In genomic region chr3:152305971-152306370, GRCm38 (mm10) we compare ENCODE assay signal across 23 mouse cellular contexts. TPM values are rescaled to one million over a fixed set of nuclear protein-coding genes. Genes with fewer than 3 reads are reported as not detected.
DNase-seq lines count a peak whose midpoint lies in the region; ATAC-seq and TF ChIP-seq lines count a peak whose summit lies in the region.
"Had no signal": no experiment of that assay in that cellular context is flagged by ENCODE, and none has a peak within 500 bp of the region (broad histone marks: within the 10 kb centered on the region; RNA-seq: fewer than 3 reads in every experiment).

No protein-coding gene starts in this region.

- 0 out of 2 replicates have a peak overlapping the region, but pooled peaks have one; percentile 8 for H3K9ac ChIP-seq in heart, adult 2 months (ENCODE audit: low read depth, low read length)
- H3K9ac ChIP-seq in hindbrain, embryonic 12.5 days: no peak overlapping the region
- H3K9ac ChIP-seq: hindbrain, embryonic 15.5 days; limb, embryonic 15.5 days; liver, embryonic 14.5 days; midbrain, embryonic 12.5 days had no signal

- peaks cover 6% of the 10 kb centered on the region for H3K36me3 ChIP-seq in heart, adult 2 months (ENCODE audit: control insufficient read depth, insufficient read depth, low read length)
- H3K36me3 ChIP-seq in hindbrain, embryonic 12.5 days: peaks cover 12% of the 10 kb centered on the region; the same call in 1 of the 2 replicates
- peaks cover 52% of the 10 kb centered on the region for H3K36me3 ChIP-seq in hindbrain, embryonic 10.5 days

- no peak for DNase-seq in heart, adult 2 months
- DNase-seq in heart, adult 9 months (ENCODE audit: low spot score in 2 of 2): no peak
- DNase-seq in hindbrain, embryonic 10.5 days (ENCODE audit: low spot score): no peak
- peak; percentile 62 for DNase-seq in gastrocnemius, postnatal 25 days
- peak; percentile 92 for DNase-seq in skeletal muscle tissue, adult 2 months (ENCODE audit: low read depth, low spot score)
- no peak for DNase-seq in layer of hippocampus, adult 18-20 months (ENCODE audit: low spot score in 2 of 2)
- DNase-seq: adrenal gland, postnatal 25 days; cerebellum, adult 8-10 months; cerebellum, postnatal 36 days; embryo, embryonic 11 days; kidney, adult 2 months; left cerebral cortex, postnatal 4 days; thymus, postnatal 14 days had no signal

- no peak for TF ChIP-seq CTCF in heart, adult 2 months (IDR thresholded peaks at IDR 0.05)

- no peak overlapping the region for H3K4me2 ChIP-seq in hindbrain, embryonic 12.5 days (replicated peaks)
- H3K4me2 ChIP-seq: hindbrain, embryonic 15.5 days; limb, embryonic 15.5 days; midbrain, embryonic 12.5 days had no signal

- H3K4me1 ChIP-seq in heart, adult 2 months (ENCODE audit: control insufficient read depth, insufficient read depth, low read length): peaks cover 12% of the 10 kb centered on the region
- H3K4me1 ChIP-seq in hindbrain, embryonic 12.5 days: no peaks in the 10 kb centered on the region
- no peaks in the 10 kb centered on the region for H3K4me1 ChIP-seq in hindbrain, embryonic 10.5 days (replicated peaks)
- H3K4me1 ChIP-seq: hindbrain, embryonic 15.5 days; midbrain, embryonic 12.5 days had no signal

- no peak overlapping the region for H3K4me3 ChIP-seq in heart, adult 2 months
- no peak overlapping the region for H3K4me3 ChIP-seq in hindbrain, embryonic 12.5 days
- H3K4me3 ChIP-seq in hindbrain, embryonic 10.5 days: no peak overlapping the region
- H3K4me3 ChIP-seq: hindbrain, embryonic 15.5 days; left cerebral cortex, adult 2 months; limb, embryonic 15.5 days; midbrain, embryonic 12.5 days had no signal

- peak overlapping the region; percentile 94 for H3K27ac ChIP-seq in heart, adult 2 months
- H3K27ac ChIP-seq in hindbrain, embryonic 12.5 days: 0 out of 2 replicates have a peak overlapping the region, but pooled peaks have one; percentile 2
- H3K27ac ChIP-seq in hindbrain, embryonic 10.5 days: no peak overlapping the region
- H3K27ac ChIP-seq: hindbrain, embryonic 15.5 days; kidney, postnatal 0 days; left cerebral cortex, adult 2 months; limb, embryonic 15.5 days; liver, embryonic 14.5 days; midbrain, embryonic 12.5 days had no signal

- WGBS in heart, adult 2 months: 76% methylated on average over 4 of the region's 4 CpGs
- WGBS in hindbrain, embryonic 12.5 days: 90% methylated on average over 4 of the region's 4 CpGs
- WGBS in hindbrain, embryonic 10.5 days: 89% methylated on average over 4 of the region's 4 CpGs

- no peaks in the 10 kb centered on the region for H3K9me3 ChIP-seq in hindbrain, embryonic 12.5 days (replicated peaks)
- H3K9me3 ChIP-seq in hindbrain, embryonic 10.5 days: no peaks in the 10 kb centered on the region
- H3K9me3 ChIP-seq: hindbrain, embryonic 15.5 days; limb, embryonic 15.5 days; midbrain, embryonic 12.5 days had no signal

- no peak for TF ChIP-seq POLR2A in heart, adult 2 months (IDR thresholded peaks at IDR 0.05; ENCODE audit: insufficient read depth, low read depth, low read length)

- intact Hi-C loops in heart, adult 2 months (cut with DNase I): loop anchor here (2.0 kb wide), 1 partner anchor 41 kb away; no protein-coding TSS in a partner anchor

- ATAC-seq in hindbrain, embryonic 12.5 days (ENCODE audit: low FRiP score): no peak
- ATAC-seq: forebrain, embryonic 14.5 days had no signal

- H3K27me3 ChIP-seq in heart, adult 2 months (ENCODE audit: control insufficient read depth, insufficient read depth, low read length): no peaks in the 10 kb centered on the region
- no peaks in the 10 kb centered on the region for H3K27me3 ChIP-seq in hindbrain, embryonic 12.5 days
- H3K27me3 ChIP-seq in hindbrain, embryonic 10.5 days (ENCODE audit: insufficient read depth, poor library complexity, severe bottlenecking): no peaks in the 10 kb centered on the region
- H3K27me3 ChIP-seq: hindbrain, embryonic 15.5 days; limb, embryonic 15.5 days; midbrain, embryonic 12.5 days had no signal

- no peaks in the 10 kb centered on the region for H3K79me2 ChIP-seq in heart, adult 2 months (replicated peaks; ENCODE audit: control insufficient read depth, insufficient read depth, low read length)

- no peak for TF ChIP-seq EP300 in heart, adult 2 months (IDR thresholded peaks at IDR 0.05; ENCODE audit: insufficient read depth, low read depth, low read length)

RNA-seq across cellular contexts. Expression of gene Miga1, which starts 34.2 kb away (rescaled TPM):
- 10 to 100 TPM; 11.0 to 12.6 TPM for total RNA-seq in heart, adult 2 months (2021)
- polyA plus RNA-seq in heart, adult 2 months (2012; rRNA removed): 4.2 and 10.2 TPM in 2 replicates
- polyA plus RNA-seq in hindbrain, embryonic 12.5 days (2016; fragmentation: Nextera tagmentation; extraction: Ambion mirVana): 24.0 and 28.0 TPM in 2 replicates
- 16.4 and 16.9 TPM in 2 replicates for polyA plus RNA-seq in hindbrain, embryonic 10.5 days (2016; fragmentation: Nextera tagmentation; extraction: Ambion mirVana)
- total RNA-seq in gastrocnemius, postnatal 25 days (2021): 1 to 10 TPM; 4.8 to 5.7 TPM
- 10 to 100 TPM; 73.9 to 74.1 TPM for total RNA-seq in layer of hippocampus, adult 18-20 months (2021)

RNA-seq across cellular contexts. Expression of gene Nexn, which starts 39.8 kb away (rescaled TPM):
- total RNA-seq in heart, adult 2 months (2021): 100 to 1,000 TPM; 316 to 339 TPM
- 16.4 and 27.2 TPM in 2 replicates for polyA plus RNA-seq in heart, adult 2 months (2012; rRNA removed)
- 5.4 and 12.0 TPM in 2 replicates for polyA plus RNA-seq in hindbrain, embryonic 12.5 days (2016; fragmentation: Nextera tagmentation; extraction: Ambion mirVana)
- 2.8 and 5.2 TPM in 2 replicates for polyA plus RNA-seq in hindbrain, embryonic 10.5 days (2016; fragmentation: Nextera tagmentation; extraction: Ambion mirVana)
- 100 to 1,000 TPM; 331 to 433 TPM for total RNA-seq in gastrocnemius, postnatal 25 days (2021)
- total RNA-seq in layer of hippocampus, adult 18-20 months (2021): 1 to 10 TPM; 1.3 to 1.7 TPM
- total RNA-seq: megakaryocyte, adult 5-6 weeks; monocyte, adult 5-6 weeks had no signal

RNA-seq across cellular contexts. Expression of gene Usp33, which starts 40.3 kb away (rescaled TPM):
- 10 to 100 TPM; 23.1 to 24.3 TPM for total RNA-seq in heart, adult 2 months (2021)
- 9.0 and 19.6 TPM in 2 replicates for polyA plus RNA-seq in heart, adult 2 months (2012; rRNA removed)
- polyA plus RNA-seq in hindbrain, embryonic 12.5 days (2016; fragmentation: Nextera tagmentation; extraction: Ambion mirVana): 78.7 and 87.7 TPM in 2 replicates
- polyA plus RNA-seq in hindbrain, embryonic 10.5 days (2016; fragmentation: Nextera tagmentation; extraction: Ambion mirVana): 49.5 and 53.8 TPM in 2 replicates
- 10 to 100 TPM; 17.6 to 22.9 TPM for total RNA-seq in gastrocnemius, postnatal 25 days (2021)
- 100 to 1,000 TPM; 118 to 120 TPM for total RNA-seq in layer of hippocampus, adult 18-20 months (2021)

Comparison
In these comparisons a context has a peak if more than half of its experiments do, and no peak if none do; other contexts are left out.
1. DNase-seq: peak in gastrocnemius, postnatal 25 days (single experiment) and skeletal muscle tissue, adult 2 months (single experiment); none in heart, adult 2 months (0 of 2), heart, adult 9 months (0 of 2), hindbrain, embryonic 10.5 days (single experiment) and layer of hippocampus, adult 18-20 months (0 of 2).
2. RNA of gene Miga1, which starts 34.2 kb away (total RNA-seq): 73.9 to 74.1 TPM in layer of hippocampus, adult 18-20 months; 11.0 to 12.6 TPM in heart, adult 2 months and 4.8 to 5.7 TPM in gastrocnemius, postnatal 25 days; every median in the first group is over 4 times any median in the second.
3. RNA of gene Nexn, which starts 39.8 kb away (total RNA-seq): 331 to 433 TPM in gastrocnemius, postnatal 25 days and 316 to 339 TPM in heart, adult 2 months; 1.3 to 1.7 TPM in layer of hippocampus, adult 18-20 months; every median in the first group is over 100 times any median in the second.
4. RNA of gene Usp33, which starts 40.3 kb away (total RNA-seq): 118 to 120 TPM in layer of hippocampus, adult 18-20 months; 23.1 to 24.3 TPM in heart, adult 2 months and 17.6 to 22.9 TPM in gastrocnemius, postnatal 25 days; every median in the first group is over 4 times any median in the second.